Mouse (Mus musculus) megakaryocyte, embryonic 14.5 days (primary cell): ENCODE results near the gene Gm49380.

Source experiments
- FLI1 ChIP-seq: IDR thresholded peaks from 2 replicates; pipeline ENCODE4 v1.6.1; 2012; ENCODE audit warnings: low read length, inconsistent platforms, mixed read lengths
- GATA1 ChIP-seq: IDR thresholded peaks from 3 replicates; pipeline ENCODE4 v1.6.1; 2012; ENCODE audit warnings: mixed read lengths, low read length, inconsistent platforms, borderline replicate concordance

GRCm38 (mm10) chr9:44075276-44075995 lies 37.9 kb downstream of the Gm49380 start:
- TF ChIP-seq GATA1 (no peak), FLI1 (no peak)
